Mouse (Mus musculus) heart, postnatal 0 days (tissue): ENCODE measurements around the gene Wdr45b.

ENCODE experiments used
- CTCF ChIP-seq: IDR thresholded peaks from 2 replicates; pipeline ENCODE4 v1.5.1; 2016; ENCODE audit warnings: antibody characterized with exemption, control low read depth, low read depth
- EP300 ChIP-seq: IDR thresholded peaks from 2 replicates; pipeline ENCODE4 v1.6.1; 2016; ENCODE audit warnings: antibody characterized with exemption, low read depth

- TF ChIP-seq CTCF (no peak), EP300 (no peak)
Measured at GRCm38 (mm10) chr11:121331641-121332040, 22.6 kb downstream of the Wdr45b start.
